Mouse (Mus musculus): ENCODE measurements around the gene Nos3.

Gene Nos3

GRCm38 (mm10) chr5:24401969-24402368 is 37.4 kb downstream of the Nos3 start:
- no peak for DNase-seq

GRCm38 (mm10) chr5:24404594-24405360 is 40.2 kb downstream of the Nos3 start:
- peak; percentile 29 for DNase-seq

- DNase-seq = no peak
Measured at GRCm38 (mm10) chr5:24405389-24405876, 40.8 kb downstream of the Nos3 start.

- DNase-seq = no peak
Measured at GRCm38 (mm10) chr5:24408651-24409050, 44.0 kb downstream of the Nos3 start.

- no peak for DNase-seq
Measured at GRCm38 (mm10) chr5:24409466-24409865, 44.9 kb downstream of the Nos3 start.

GRCm38 (mm10) chr5:24412063-24412462 is 47.5 kb downstream of the Nos3 start:
- no peak for DNase-seq

GRCm38 (mm10) chr5:24413042-24413693 is 48.6 kb downstream of the Nos3 start, which contains the start of gene Asic3:
Asic3 (plus strand) TSS chr5:24413392.
- no peak for DNase-seq

GRCm38 (mm10) chr5:24413938-24414337 is 49.3 kb downstream of the Nos3 start:
- no peak for DNase-seq

GRCm38 (mm10) chr5:24416222-24416736 is 51.7 kb downstream of the Nos3 start:
- DNase-seq = peak; percentile 66

- no peak for DNase-seq
Measured at GRCm38 (mm10) chr5:24417587-24417986, 53.0 kb downstream of the Nos3 start.

GRCm38 (mm10) chr5:24420381-24420780 is 55.8 kb downstream of the Nos3 start:
- DNase-seq = no peak

- peak; percentile 100 for DNase-seq
Measured at GRCm38 (mm10) chr5:24423129-24424003, 58.8 kb downstream of the Nos3 start, which contains the start of the genes Cdk5 and Slc4a2. Cdk5 (minus strand) TSS chr5:24423530. Slc4a2 (plus strand) TSS chr5:24423837.

- no peak for DNase-seq
Measured at GRCm38 (mm10) chr5:24424004-24424781, 59.6 kb downstream of the Nos3 start.

GRCm38 (mm10) chr5:24424861-24425411 is 60.3 kb downstream of the Nos3 start:
- DNase-seq = peak; percentile 83

- DNase-seq = no peak
Measured at GRCm38 (mm10) chr5:24425421-24426036, 60.9 kb downstream of the Nos3 start.

GRCm38 (mm10) chr5:24426037-24426432 is 61.4 kb downstream of the Nos3 start:
- DNase-seq = no peak

- DNase-seq = no peak
Measured at GRCm38 (mm10) chr5:24426556-24427284, 62.1 kb downstream of the Nos3 start.

GRCm38 (mm10) chr5:24427285-24427633 is 62.6 kb downstream of the Nos3 start:
- DNase-seq = no peak

- no peak for DNase-seq
Measured at GRCm38 (mm10) chr5:24427981-24428402, 63.4 kb downstream of the Nos3 start.

GRCm38 (mm10) chr5:24428596-24428995 is 64.0 kb downstream of the Nos3 start:
- DNase-seq = no peak
